In genomic region chr1:33896116-33896515, GRCm38 (mm10) we compare ENCODE assay signal across 23 mouse cellular contexts. TPM values are rescaled to one million over a fixed set of nuclear protein-coding genes. Genes with fewer than 3 reads are reported as not detected.
DNase-seq lines count a peak whose midpoint lies in the region; ATAC-seq and TF ChIP-seq lines count a peak whose summit lies in the region.
"Had no signal": no experiment of that assay in that cellular context is flagged by ENCODE, and none has a peak within 500 bp of the region (broad histone marks: within the 10 kb centered on the region; RNA-seq: fewer than 3 reads in every experiment).

No protein-coding gene starts in this region.

- peak; percentile 60; the same call in 1 of the 2 replicates for ATAC-seq in forebrain, embryonic 15.5 days (replicated peaks)
- ATAC-seq in hindbrain, postnatal 0 days: peak; percentile 32; the same call in 1 of the 2 replicates
- ATAC-seq in hindbrain, embryonic 11.5 days (ENCODE audit: low FRiP score): no peak
- ATAC-seq: CD4-positive, CD25-positive, alpha-beta regulatory T cell, adult 4 months; intestine, embryonic 16.5 days had no signal

- no peaks in the 10 kb centered on the region for H3K27me3 ChIP-seq in cerebellum, adult 2 months (ENCODE audit: control insufficient read depth, insufficient read depth, low read length)
- no peaks in the 10 kb centered on the region for H3K27me3 ChIP-seq in forebrain, embryonic 15.5 days
- H3K27me3 ChIP-seq in forebrain, embryonic 10.5 days (ENCODE audit: poor library complexity, severe bottlenecking): no peaks in the 10 kb centered on the region
- H3K27me3 ChIP-seq in hindbrain, postnatal 0 days (ENCODE audit: insufficient read depth, low read length): no peaks in the 10 kb centered on the region
- no peaks in the 10 kb centered on the region for H3K27me3 ChIP-seq in hindbrain, embryonic 11.5 days (ENCODE audit: control insufficient read depth, insufficient read depth, low read length)
- H3K27me3 ChIP-seq: embryonic facial prominence, embryonic 12.5 days; heart, embryonic 13.5 days had no signal

- 56% methylated on average over 6 of the region's 6 CpGs for WGBS in cerebellum, adult 2 months
- WGBS in forebrain, embryonic 15.5 days: 55% methylated on average over 6 of the region's 6 CpGs
- WGBS in forebrain, embryonic 10.5 days: 83% methylated on average over 6 of the region's 6 CpGs
- WGBS in hindbrain, postnatal 0 days: 64% methylated on average over 6 of the region's 6 CpGs
- WGBS in hindbrain, embryonic 11.5 days: 74% methylated on average over 6 of the region's 6 CpGs

- H3K36me3 ChIP-seq in forebrain, embryonic 15.5 days: no peaks in the 10 kb centered on the region
- H3K36me3 ChIP-seq in forebrain, embryonic 10.5 days (replicated peaks): no peaks in the 10 kb centered on the region
- no peaks in the 10 kb centered on the region for H3K36me3 ChIP-seq in hindbrain, postnatal 0 days (ENCODE audit: insufficient read depth, low read length)
- no peaks in the 10 kb centered on the region for H3K36me3 ChIP-seq in hindbrain, embryonic 11.5 days (ENCODE audit: control insufficient read depth, insufficient read depth, low read length)
- H3K36me3 ChIP-seq: embryonic facial prominence, embryonic 12.5 days; G1E; heart, embryonic 13.5 days had no signal

- H3K27ac ChIP-seq in cerebellum, adult 2 months (ENCODE audit: insufficient read depth, low read length): peak overlapping the region; percentile 91
- no peak overlapping the region for H3K27ac ChIP-seq in forebrain, embryonic 15.5 days (replicated peaks)
- H3K27ac ChIP-seq in forebrain, embryonic 10.5 days: no peak overlapping the region
- no peak overlapping the region for H3K27ac ChIP-seq in hindbrain, postnatal 0 days
- H3K27ac ChIP-seq in hindbrain, embryonic 11.5 days (ENCODE audit: low read depth, low read length): no peak overlapping the region
- H3K27ac ChIP-seq: embryonic facial prominence, embryonic 12.5 days; hindbrain, embryonic 14.5 days had no signal

- DNase-seq in cerebellum, adult 2 months: no peak
- no peak for DNase-seq in cerebellum, postnatal 4 days (ENCODE audit: low spot score in 2 of 2)
- no peak for DNase-seq in forebrain, embryonic 10.5 days (ENCODE audit: extremely low spot score, low spot score)
- peak; percentile 22 for DNase-seq in hindbrain, postnatal 0 days (ENCODE audit: low spot score)
- DNase-seq in hindbrain, embryonic 11.5 days (ENCODE audit: low spot score): no peak
- DNase-seq in left cerebral cortex, adult 18-20 months (ENCODE audit: low spot score in 2 of 2): no peak
- DNase-seq: adrenal gland, adult 8-10 months; adrenal gland, postnatal 36 days; B cell, adult 2 months; embryo, embryonic 11 days; gastrocnemius, postnatal 36 days; heart, adult 11 months; heart, postnatal 10 days; kidney, adult 2 months had no signal

- TF ChIP-seq CTCF in cerebellum, adult 2 months (IDR thresholded peaks at IDR 0.05; ENCODE audit: borderline replicate concordance, insufficient read depth, low read depth, low read length): no peak
- no peak for TF ChIP-seq CTCF in hindbrain, postnatal 0 days (IDR thresholded peaks at IDR 0.05; ENCODE audit: low read depth)

- peaks cover 17% of the 10 kb centered on the region for H3K4me1 ChIP-seq in cerebellum, adult 2 months (ENCODE audit: control insufficient read depth, insufficient read depth, low read length)
- H3K4me1 ChIP-seq in forebrain, embryonic 15.5 days: peaks cover 7% of the 10 kb centered on the region; the same call in 1 of the 2 replicates
- H3K4me1 ChIP-seq in forebrain, embryonic 10.5 days: no peaks in the 10 kb centered on the region
- no peaks in the 10 kb centered on the region for H3K4me1 ChIP-seq in hindbrain, postnatal 0 days (ENCODE audit: insufficient read depth, low read length)
- no peaks in the 10 kb centered on the region for H3K4me1 ChIP-seq in hindbrain, embryonic 11.5 days (replicated peaks; ENCODE audit: control insufficient read depth, insufficient read depth, low read length)
- H3K4me1 ChIP-seq: embryonic facial prominence, embryonic 12.5 days had no signal

- no peak for TF ChIP-seq POLR2A in cerebellum, adult 2 months (IDR thresholded peaks at IDR 0.05; ENCODE audit: borderline replicate concordance, insufficient read depth, low read length)

- H3K4me2 ChIP-seq in forebrain, embryonic 15.5 days (replicated peaks): no peak overlapping the region
- no peak overlapping the region for H3K4me2 ChIP-seq in hindbrain, postnatal 0 days (ENCODE audit: low read depth, low read length)
- H3K4me2 ChIP-seq in hindbrain, embryonic 11.5 days (replicated peaks; ENCODE audit: low read depth, low read length): no peak overlapping the region
- H3K4me2 ChIP-seq: embryonic facial prominence, embryonic 12.5 days; heart, embryonic 13.5 days; hindbrain, embryonic 14.5 days had no signal

- H3K4me3 ChIP-seq in cerebellum, adult 2 months (replicated peaks; ENCODE audit: insufficient read depth, low read depth, low read length): no peak overlapping the region
- no peak overlapping the region for H3K4me3 ChIP-seq in forebrain, embryonic 15.5 days
- no peak overlapping the region for H3K4me3 ChIP-seq in forebrain, embryonic 10.5 days
- H3K4me3 ChIP-seq in hindbrain, postnatal 0 days (ENCODE audit: low read length): no peak overlapping the region
- no peak overlapping the region for H3K4me3 ChIP-seq in hindbrain, embryonic 11.5 days (ENCODE audit: low read depth, low read length)
- H3K4me3 ChIP-seq: embryonic facial prominence, embryonic 12.5 days; heart, embryonic 13.5 days had no signal

- no peaks in the 10 kb centered on the region for H3K9me3 ChIP-seq in forebrain, embryonic 15.5 days
- H3K9me3 ChIP-seq in forebrain, embryonic 10.5 days: no peaks in the 10 kb centered on the region
- H3K9me3 ChIP-seq in hindbrain, postnatal 0 days (ENCODE audit: low read length): no peaks in the 10 kb centered on the region
- no peaks in the 10 kb centered on the region for H3K9me3 ChIP-seq in hindbrain, embryonic 11.5 days (ENCODE audit: control insufficient read depth, low read length)
- H3K9me3 ChIP-seq: embryonic facial prominence, embryonic 12.5 days; G1E; heart, embryonic 13.5 days had no signal

- H3K9ac ChIP-seq in forebrain, embryonic 15.5 days (replicated peaks): no peak overlapping the region
- H3K9ac ChIP-seq in hindbrain, postnatal 0 days (replicated peaks; ENCODE audit: low read length): no peak overlapping the region
- no peak overlapping the region for H3K9ac ChIP-seq in hindbrain, embryonic 11.5 days (ENCODE audit: low read depth, low read length)
- H3K9ac ChIP-seq: embryonic facial prominence, embryonic 12.5 days; heart, embryonic 13.5 days; hindbrain, embryonic 14.5 days had no signal

RNA-seq across cellular contexts. Expression of gene Bend6, which starts 11.5 kb away (rescaled TPM):
- polyA plus RNA-seq in cerebellum, adult 2 months (2012; rRNA removed): 276 and 283 TPM in 2 replicates
- 42.8 and 47.1 TPM in 2 replicates for polyA plus RNA-seq in forebrain, embryonic 15.5 days (2015; fragmentation: Nextera tagmentation; extraction: Ambion mirVana)
- 1.5 and 2.0 TPM in 2 replicates for polyA plus RNA-seq in forebrain, embryonic 10.5 days (2016; fragmentation: Nextera tagmentation; extraction: Ambion mirVana)
- total RNA-seq in hindbrain, postnatal 0 days (2014; rRNA removed): 99.4 and 107 TPM in 2 replicates
- polyA plus RNA-seq in hindbrain, postnatal 0 days (2015; fragmentation: Nextera tagmentation; extraction: Ambion mirVana): 97.8 and 99.2 TPM in 2 replicates
- 2.3 and 3.8 TPM in 2 replicates for polyA plus RNA-seq in hindbrain, embryonic 11.5 days (2014; fragmentation: Nextera tagmentation; extraction: Ambion mirVana)
- 100 to 1,000 TPM; 142 to 143 TPM for total RNA-seq in left cerebral cortex, adult 18-20 months (2021)
- total RNA-seq: common myeloid progenitor, adult 5-6 weeks; G1E; hematopoietic stem cell, adult 5-6 weeks had no signal
- polyA plus RNA-seq: G1E had no signal

RNA-seq across cellular contexts. Expression of gene Dst, which starts 11.9 kb away (rescaled TPM):
- polyA plus RNA-seq in cerebellum, adult 2 months (2012; rRNA removed): 143 and 148 TPM in 2 replicates
- polyA plus RNA-seq in forebrain, embryonic 15.5 days (2015; fragmentation: Nextera tagmentation; extraction: Ambion mirVana): 34.8 and 35.2 TPM in 2 replicates
- 11.3 and 11.9 TPM in 2 replicates for polyA plus RNA-seq in forebrain, embryonic 10.5 days (2016; fragmentation: Nextera tagmentation; extraction: Ambion mirVana)
- total RNA-seq in hindbrain, postnatal 0 days (2014; rRNA removed): 149 and 155 TPM in 2 replicates
- 30.7 and 33.0 TPM in 2 replicates for polyA plus RNA-seq in hindbrain, postnatal 0 days (2015; fragmentation: Nextera tagmentation; extraction: Ambion mirVana)
- 36.5 and 60.0 TPM in 2 replicates for polyA plus RNA-seq in hindbrain, embryonic 11.5 days (2014; fragmentation: Nextera tagmentation; extraction: Ambion mirVana)
- total RNA-seq in left cerebral cortex, adult 18-20 months (2021): 100 to 1,000 TPM; 216 to 227 TPM
- polyA plus RNA-seq: G1E had no signal
